Mouse (Mus musculus): ENCODE measurements at regions not wholly inside any gene's neighbourhood (a gene's known extent, or its start where the extent isn't known, plus 50 kb on each side); places are given as distances from the start of the nearest gene placed in this dataset.

- ATAC-seq (replicated peaks; ENCODE audit: low FRiP score, low TSS enrichment, poor library complexity, severe bottlenecking) = no peak
These were observed 82.2 kb downstream of the Rap2a start for GRCm38 (mm10) chr14:120560416-120560815.

- ATAC-seq (replicated peaks; ENCODE audit: low FRiP score, low TSS enrichment, poor library complexity, severe bottlenecking) = no peak
These were observed 82.7 kb downstream of the Rap2a start for GRCm38 (mm10) chr14:120560987-120561386.

GRCm38 (mm10) chr14:120566945-120567344, 88.7 kb downstream of the Rap2a start:
- no peak for ATAC-seq (replicated peaks; ENCODE audit: low FRiP score, low TSS enrichment, poor library complexity, severe bottlenecking)

- ATAC-seq (replicated peaks; ENCODE audit: low FRiP score, low TSS enrichment, poor library complexity, severe bottlenecking) = no peak
These were observed 89.8 kb downstream of the Rap2a start for GRCm38 (mm10) chr14:120568054-120568453.

- peak; percentile 53 for ATAC-seq (replicated peaks; ENCODE audit: low FRiP score, low TSS enrichment, poor library complexity, severe bottlenecking)
These were observed 94.0 kb downstream of the Rap2a start for GRCm38 (mm10) chr14:120572238-120572637.

GRCm38 (mm10) chr14:120575202-120575601, 97.0 kb downstream of the Rap2a start:
- no peak for ATAC-seq (replicated peaks; ENCODE audit: low FRiP score, low TSS enrichment, poor library complexity, severe bottlenecking)

- ATAC-seq (replicated peaks; ENCODE audit: low FRiP score, low TSS enrichment, poor library complexity, severe bottlenecking) = no peak
These were observed 100.3 kb downstream of the Rap2a start for GRCm38 (mm10) chr14:120578352-120579080.

GRCm38 (mm10) chr14:120583807-120584206, 105.6 kb downstream of the Rap2a start:
- no peak for ATAC-seq (replicated peaks; ENCODE audit: low FRiP score, low TSS enrichment, poor library complexity, severe bottlenecking)

GRCm38 (mm10) chr14:120592191-120592590, 113.9 kb downstream of the Rap2a start:
- ATAC-seq (replicated peaks; ENCODE audit: low FRiP score, low TSS enrichment, poor library complexity, severe bottlenecking) = no peak

- no peak for ATAC-seq (replicated peaks; ENCODE audit: low FRiP score, low TSS enrichment, poor library complexity, severe bottlenecking)
These were observed 122.2 kb downstream of the Rap2a start for GRCm38 (mm10) chr14:120600414-120600935.

- ATAC-seq (replicated peaks; ENCODE audit: low FRiP score, low TSS enrichment, poor library complexity, severe bottlenecking) = no peak
These were observed 123.3 kb downstream of the Rap2a start for GRCm38 (mm10) chr14:120601510-120601909.

GRCm38 (mm10) chr14:120603849-120604492, 125.7 kb downstream of the Rap2a start:
- no peak for ATAC-seq (replicated peaks; ENCODE audit: low FRiP score, low TSS enrichment, poor library complexity, severe bottlenecking)

GRCm38 (mm10) chr14:120607801-120608200, 129.6 kb downstream of the Rap2a start:
- no peak for ATAC-seq (replicated peaks; ENCODE audit: low FRiP score, low TSS enrichment, poor library complexity, severe bottlenecking)

- no peak for ATAC-seq (replicated peaks; ENCODE audit: low FRiP score, low TSS enrichment, poor library complexity, severe bottlenecking)
These were observed 133.1 kb downstream of the Rap2a start for GRCm38 (mm10) chr14:120611311-120611710.

GRCm38 (mm10) chr14:120626223-120626935, 148.1 kb downstream of the Rap2a start:
- ATAC-seq (replicated peaks; ENCODE audit: low FRiP score, low TSS enrichment, poor library complexity, severe bottlenecking) = no peak

- no peak for ATAC-seq (replicated peaks; ENCODE audit: low FRiP score, low TSS enrichment, poor library complexity, severe bottlenecking)
These were observed 148.7 kb downstream of the Rap2a start for GRCm38 (mm10) chr14:120626936-120627277.

GRCm38 (mm10) chr14:120632771-120633170, 154.5 kb downstream of the Rap2a start:
- no peak for ATAC-seq (replicated peaks; ENCODE audit: low FRiP score, low TSS enrichment, poor library complexity, severe bottlenecking)

GRCm38 (mm10) chr14:120636726-120637400, 158.6 kb downstream of the Rap2a start:
- no peak for ATAC-seq (replicated peaks; ENCODE audit: low FRiP score, low TSS enrichment, poor library complexity, severe bottlenecking)

GRCm38 (mm10) chr14:120637486-120638125, 159.4 kb downstream of the Rap2a start:
- no peak for ATAC-seq (replicated peaks; ENCODE audit: low FRiP score, low TSS enrichment, poor library complexity, severe bottlenecking)
